Mouse (Mus musculus) E14TG2a.4 (cell line): ENCODE results near the gene Ralgps1.

Experiments
- H3K27me3 ChIP-seq: 2 replicates; pipeline ENCODE4 v1.6.1; 2014; ENCODE audit warnings: low read length, control low read depth; ENCODE audit not compliant: insufficient read depth
- H3K36me3 ChIP-seq: 2 replicates; pipeline ENCODE4 v1.6.1; 2014; ENCODE audit warnings: low read length, control low read depth; ENCODE audit not compliant: insufficient read depth
- H3K4me1 ChIP-seq: replicated peaks from 2 replicates; pipeline ENCODE4 v1.6.1; 2014; ENCODE audit warnings: low read depth, low read length, control low read depth
- H3K4me3 ChIP-seq: replicated peaks from 2 replicates; pipeline ENCODE4 v1.5.1; 2014; ENCODE audit warnings: mild to moderate bottlenecking, low read length
- H3K9me3 ChIP-seq: 2 replicates; pipeline ENCODE4 v1.6.1; 2014; ENCODE audit warnings: low read length, control low read depth
- CTCF ChIP-seq: conservative IDR thresholded peaks from 2 replicates; pipeline ENCODE4 v1.5.1; 2014; ENCODE audit warnings: low read length
- NANOG ChIP-seq: IDR thresholded peaks from 2 replicates; pipeline ENCODE4 v1.6.1; 2014; ENCODE audit warnings: borderline replicate concordance, low read length, mixed read lengths
- POU5F1 ChIP-seq: IDR thresholded peaks from 2 replicates; pipeline ENCODE4 v1.6.1; 2014; ENCODE audit warnings: low read length, borderline replicate concordance

The Ralgps1 gene

GRCm38 (mm10) chr2:33177443-33178242 is 193.6 kb downstream of the Ralgps1 start:
- H3K27me3 ChIP-seq: no peaks in the 10 kb centered on the region
- H3K36me3 ChIP-seq: peaks cover 15% of the 10 kb centered on the region
- H3K4me3 ChIP-seq: no peak overlapping the region
- TF ChIP-seq POU5F1 (no peak), CTCF (no peak), NANOG (no peak)
- H3K4me1 ChIP-seq: peaks cover 23% of the 10 kb centered on the region
- H3K9me3 ChIP-seq: no peaks in the 10 kb centered on the region

DNA sequence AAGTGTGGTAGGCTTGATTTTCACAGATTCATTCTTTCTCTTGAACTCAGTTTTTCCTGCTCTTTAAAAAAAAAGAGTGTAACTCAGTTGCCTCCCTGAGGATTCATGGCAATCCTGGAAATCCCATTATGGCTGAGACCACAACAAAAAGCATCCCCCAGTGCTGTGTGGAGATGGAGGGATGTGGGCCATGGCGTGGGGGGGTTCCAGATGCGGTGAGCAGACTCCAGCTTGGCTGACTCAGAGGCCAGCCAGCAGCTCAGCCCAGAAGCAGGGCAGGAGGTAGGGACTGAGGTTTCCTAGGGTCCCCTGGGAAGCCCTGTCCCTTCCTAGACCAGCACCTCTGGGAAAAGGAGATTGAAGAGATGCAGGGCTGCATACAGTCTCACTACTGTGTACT is 194.4 kb downstream of the Ralgps1 start:
- peaks cover 22% of the 10 kb centered on the region for H3K36me3 ChIP-seq
- no peaks in the 10 kb centered on the region for H3K9me3 ChIP-seq
- H3K4me1 ChIP-seq: peaks cover 23% of the 10 kb centered on the region
- no peaks in the 10 kb centered on the region for H3K27me3 ChIP-seq
- no peak overlapping the region for H3K4me3 ChIP-seq
- TF ChIP-seq CTCF: no peak
- no peak for TF ChIP-seq NANOG
- no peak for TF ChIP-seq POU5F1

- Histone ChIP-seq H3K4me3 (no peak overlapping the region), H3K36me3 (peaks cover 23% of the 10 kb centered on the region), H3K4me1 (peaks cover 23% of the 10 kb centered on the region), H3K27me3 (no peaks in the 10 kb centered on the region), H3K9me3 (no peaks in the 10 kb centered on the region)
- TF ChIP-seq CTCF (no peak), NANOG (no peak), POU5F1 (no peak)
These were observed 194.8 kb downstream of the Ralgps1 start for GRCm38 (mm10) chr2:33176516-33176915.

GRCm38 (mm10) chr2:33173686-33174085 is 197.6 kb downstream of the Ralgps1 start:
- no peaks in the 10 kb centered on the region for H3K27me3 ChIP-seq
- H3K4me1 ChIP-seq: peaks cover 7% of the 10 kb centered on the region
- no peaks in the 10 kb centered on the region for H3K9me3 ChIP-seq
- no peak overlapping the region for H3K4me3 ChIP-seq
- TF ChIP-seq NANOG: no peak
- no peak for TF ChIP-seq CTCF
- no peak for TF ChIP-seq POU5F1
- H3K36me3 ChIP-seq: peaks cover 25% of the 10 kb centered on the region

DNA sequence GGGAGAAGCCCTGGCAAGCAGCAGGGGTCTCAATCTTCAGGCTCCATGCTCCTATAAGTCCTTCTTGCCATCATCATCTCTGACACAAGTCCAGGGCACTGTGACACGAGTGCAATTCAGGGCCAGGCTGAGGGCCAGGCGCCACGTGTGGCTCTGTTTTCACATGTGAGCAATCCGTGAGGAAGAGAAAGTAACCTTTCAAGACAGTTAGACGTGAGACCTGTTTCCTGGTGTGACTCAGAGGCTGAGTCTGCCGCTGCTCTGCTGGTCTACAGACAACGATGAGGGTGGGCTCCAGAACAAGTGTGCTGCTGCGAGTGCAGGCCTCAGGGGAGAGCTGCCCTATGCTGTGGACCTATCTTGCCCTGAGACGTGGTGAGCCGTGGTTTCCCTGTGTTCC is 198.2 kb downstream of the Ralgps1 start:
- TF ChIP-seq POU5F1: no peak
- TF ChIP-seq CTCF: no peak
- no peak for TF ChIP-seq NANOG
- Histone ChIP-seq H3K4me1 (peaks cover 1% of the 10 kb centered on the region; the same call in 1 of the 2 replicates), H3K9me3 (no peaks in the 10 kb centered on the region), H3K27me3 (no peaks in the 10 kb centered on the region), H3K36me3 (peaks cover 30% of the 10 kb centered on the region), H3K4me3 (no peak overlapping the region)

- H3K9me3 ChIP-seq: no peaks in the 10 kb centered on the region
- TF ChIP-seq NANOG (no peak), POU5F1 (no peak), CTCF (no peak)
- H3K27me3 ChIP-seq: no peaks in the 10 kb centered on the region
- H3K4me3 ChIP-seq: no peak overlapping the region
- peaks cover 46% of the 10 kb centered on the region for H3K36me3 ChIP-seq
- H3K4me1 ChIP-seq: no peaks in the 10 kb centered on the region; the same call in 1 of the 2 replicates
These were observed 200.3 kb downstream of the Ralgps1 start for GRCm38 (mm10) chr2:33170777-33171565.

DNA sequence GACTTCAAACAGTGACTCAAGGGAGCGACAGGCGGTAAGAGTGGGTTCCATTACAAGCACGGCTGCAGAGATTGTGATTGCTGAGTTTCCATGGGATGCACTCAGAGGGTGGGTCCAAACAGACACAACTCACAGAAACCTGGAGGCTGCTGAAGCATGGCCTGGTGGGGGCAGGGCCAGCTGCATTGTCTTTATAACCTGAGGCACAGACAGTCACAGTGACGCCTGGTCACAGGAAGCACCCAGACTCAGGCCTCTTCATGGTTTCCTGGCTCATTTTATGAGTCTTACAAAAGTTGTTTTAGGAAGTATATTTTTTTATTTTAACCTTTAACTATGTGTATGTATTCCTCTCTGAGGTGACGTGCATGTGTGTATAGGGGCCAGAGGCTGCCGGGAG is 201.8 kb downstream of the Ralgps1 start:
- TF ChIP-seq NANOG (no peak), POU5F1 (no peak), CTCF (no peak)
- peaks cover 46% of the 10 kb centered on the region for H3K36me3 ChIP-seq
- no peaks in the 10 kb centered on the region for H3K27me3 ChIP-seq
- no peaks in the 10 kb centered on the region; the same call in 1 of the 2 replicates for H3K4me1 ChIP-seq
- no peak overlapping the region for H3K4me3 ChIP-seq
- no peaks in the 10 kb centered on the region for H3K9me3 ChIP-seq

DNA sequence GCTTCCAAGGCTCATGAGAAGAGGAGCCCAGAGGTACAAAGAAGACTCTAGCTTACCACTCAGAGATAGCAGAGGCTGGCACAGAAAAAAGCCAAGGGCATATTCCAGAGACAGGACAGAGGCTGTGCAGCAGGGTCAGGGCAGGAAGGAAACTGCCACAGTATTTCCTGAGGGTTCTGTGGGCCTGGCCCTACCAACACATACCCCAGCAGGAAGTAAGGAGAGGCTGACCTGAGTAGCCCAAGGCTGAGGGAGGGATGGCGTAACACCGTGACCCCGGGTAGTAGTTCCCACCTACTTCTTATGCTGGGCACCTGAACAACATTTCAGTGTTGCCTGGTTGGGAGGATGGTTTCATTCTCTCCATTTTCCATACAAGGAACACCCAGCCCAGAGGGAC is 204.2 kb downstream of the Ralgps1 start:
- TF ChIP-seq NANOG: no peak
- no peak for TF ChIP-seq CTCF
- no peak for TF ChIP-seq POU5F1
- H3K9me3 ChIP-seq: no peaks in the 10 kb centered on the region
- no peak overlapping the region for H3K4me3 ChIP-seq
- H3K4me1 ChIP-seq: no peaks in the 10 kb centered on the region; the same call in 1 of the 2 replicates
- peaks cover 26% of the 10 kb centered on the region for H3K36me3 ChIP-seq
- H3K27me3 ChIP-seq: no peaks in the 10 kb centered on the region

- Histone ChIP-seq H3K36me3 (peaks cover 24% of the 10 kb centered on the region), H3K4me1 (no peaks in the 10 kb centered on the region), H3K27me3 (no peaks in the 10 kb centered on the region), H3K9me3 (no peaks in the 10 kb centered on the region), H3K4me3 (no peak overlapping the region)
- no peak for TF ChIP-seq POU5F1
- no peak for TF ChIP-seq NANOG
These were observed 205.4 kb downstream of the Ralgps1 start for GRCm38 (mm10) chr2:33165710-33166374.
